Mouse (Mus musculus) hindbrain, embryonic 11.5 days (tissue): ENCODE results near the gene Pde10a. TPM values are rescaled to one million over a fixed set of nuclear protein-coding genes. Genes with fewer than 3 reads are reported as not detected.
A peak's percentile ranks its signal among the peaks of the same experiment; 100 is the strongest.

ENCODE experiments used
- ATAC-seq: fragments of 200-750 bp; cut with Nextera tagmentation; 2 replicates; pipeline ENCODE4 v1.8.0; 2017; ENCODE audit warnings: mild to moderate bottlenecking, moderate TSS enrichment, moderate library complexity; ENCODE audit not compliant: low FRiP score
- DNase-seq: peaks from one replicate; pipeline ENCODE4 v3.0.0-alpha.2; 2015; ENCODE audit warnings: low spot score
- H3K27ac ChIP-seq: fragments of 300-500 bp; sonication (generic); 2 replicates; pipeline ENCODE4 v1.5.1; 2014; ENCODE audit warnings: mild to moderate bottlenecking, low read depth, low read length
- H3K27me3 ChIP-seq: fragments of 300-500 bp; sonication (generic); 2 replicates; pipeline ENCODE4 v1.6.1; 2014; ENCODE audit warnings: mild to moderate bottlenecking, low read length, moderate library complexity, mixed read lengths; ENCODE audit not compliant: control insufficient read depth, insufficient read depth
- H3K36me3 ChIP-seq: fragments of 300-500 bp; sonication (generic); 2 replicates; pipeline ENCODE4 v1.6.1; 2014; ENCODE audit warnings: mild to moderate bottlenecking, low read length, moderate library complexity, mixed read lengths; ENCODE audit not compliant: control insufficient read depth, insufficient read depth
- H3K4me1 ChIP-seq: fragments of 300-500 bp; sonication (generic); replicated peaks from 2 replicates; pipeline ENCODE4 v1.6.1; 2014; ENCODE audit warnings: low read length, mixed read lengths; ENCODE audit not compliant: control insufficient read depth, insufficient read depth
- H3K4me2 ChIP-seq: fragments of 300-500 bp; sonication (generic); replicated peaks from 2 replicates; pipeline ENCODE4 v1.6.1; 2014; ENCODE audit warnings: mild to moderate bottlenecking, low read depth, low read length
- H3K4me3 ChIP-seq: fragments of 300-500 bp; sonication (generic); 2 replicates; pipeline ENCODE4 v1.5.1; 2014; ENCODE audit warnings: low read depth, low read length
- H3K9ac ChIP-seq: fragments of 300-500 bp; sonication (generic); 2 replicates; pipeline ENCODE4 v1.6.1; 2014; ENCODE audit warnings: low read depth, low read length
- H3K9me3 ChIP-seq: fragments of 300-500 bp; sonication (generic); 2 replicates; pipeline ENCODE4 v1.6.1; 2016; ENCODE audit warnings: low read length; ENCODE audit not compliant: control insufficient read depth
- WGBS: fragments of 180-500 bp; shearing (Covaris S2); extraction: QIAGEN DNeasy Blood & Tissue Kit; methylation state at CpG from one replicate; pipeline ENCODE4 v1.1.7; 2014; 5-methylcytosine and 5-hydroxymethylcytosine counted together
- polyA plus RNA-seq: library from polyadenylated mRNA; unstranded; fragments of >200 nt; fragmentation: Nextera tagmentation; extraction: Ambion mirVana; gene quantifications from 2 replicates; pipeline ENCODE4 v1.2.1, GENCODE M21; 2014

Gene Pde10a
- polyA plus RNA-seq, 1 experiment from 2014 or later: 7.6 TPM

- no peak overlapping the region for H3K9ac ChIP-seq
- no peaks in the 10 kb centered on the region for H3K9me3 ChIP-seq
- H3K4me1 ChIP-seq: no peaks in the 10 kb centered on the region
- no peaks in the 10 kb centered on the region for H3K36me3 ChIP-seq
- ATAC-seq (no peak), DNase-seq (no peak)
- H3K4me2 ChIP-seq: no peak overlapping the region
- no peaks in the 10 kb centered on the region for H3K27me3 ChIP-seq
- H3K27ac ChIP-seq: no peak overlapping the region
- 83% methylated on average over 4 of the region's 4 CpGs for WGBS
- no peak overlapping the region for H3K4me3 ChIP-seq
Measured at GRCm38 (mm10) chr17:8493461-8493860, 31.7 kb upstream of the Pde10a start.

GRCm38 (mm10) chr17:8498151-8498550 lies 27.0 kb upstream of the Pde10a start:
- Histone ChIP-seq H3K36me3 (no peaks in the 10 kb centered on the region), H3K4me2 (no peak overlapping the region), H3K9me3 (no peaks in the 10 kb centered on the region), H3K27me3 (no peaks in the 10 kb centered on the region), H3K27ac (no peak overlapping the region), H3K4me1 (no peaks in the 10 kb centered on the region), H3K4me3 (no peak overlapping the region), H3K9ac (no peak overlapping the region)
- 90% methylated on average over 1 of the region's 1 CpGs for WGBS
- DNase-seq (no peak), ATAC-seq (no peak)

- DNase-seq: no peak
- WGBS: 52% methylated on average over 5 of the region's 5 CpGs
- H3K27me3 ChIP-seq: no peaks in the 10 kb centered on the region
- no peak for ATAC-seq
- no peaks in the 10 kb centered on the region for H3K9me3 ChIP-seq
- no peak overlapping the region for H3K27ac ChIP-seq
- no peak overlapping the region for H3K4me3 ChIP-seq
- no peak overlapping the region for H3K4me2 ChIP-seq
- no peak overlapping the region for H3K9ac ChIP-seq
- no peaks in the 10 kb centered on the region for H3K36me3 ChIP-seq
- no peaks in the 10 kb centered on the region for H3K4me1 ChIP-seq
Measured at GRCm38 (mm10) chr17:8498655-8499054, 26.5 kb upstream of the Pde10a start.

- DNase-seq (no peak), ATAC-seq (no peak)
- Histone ChIP-seq H3K36me3 (no peaks in the 10 kb centered on the region), H3K4me1 (no peaks in the 10 kb centered on the region), H3K4me3 (no peak overlapping the region), H3K27me3 (no peaks in the 10 kb centered on the region), H3K9ac (no peak overlapping the region), H3K9me3 (no peaks in the 10 kb centered on the region), H3K4me2 (no peak overlapping the region), H3K27ac (no peak overlapping the region)
- 89% methylated on average over 4 of the region's 4 CpGs for WGBS
Measured at GRCm38 (mm10) chr17:8499564-8500117, 25.5 kb upstream of the Pde10a start.

- 89% methylated on average over 3 of the region's 3 CpGs for WGBS
- no peak overlapping the region for H3K4me2 ChIP-seq
- DNase-seq: no peak
Measured at GRCm38 (mm10) chr17:8504381-8504780, 20.8 kb upstream of the Pde10a start.

GRCm38 (mm10) chr17:8505669-8506426 lies 19.3 kb upstream of the Pde10a start:
- ATAC-seq: peak; percentile 77
- no peaks in the 10 kb centered on the region for H3K36me3 ChIP-seq
- H3K9me3 ChIP-seq: no peaks in the 10 kb centered on the region
- WGBS: 1% methylated on average over 20 of the region's 20 CpGs
- H3K27ac ChIP-seq: 0 out of 2 replicates have a peak overlapping the region, but pooled peaks have one; percentile 9
- peak; percentile 81 for DNase-seq
- H3K4me1 ChIP-seq: peaks cover 8% of the 10 kb centered on the region
- peak overlapping the region; percentile 28 for H3K9ac ChIP-seq
- H3K4me2 ChIP-seq: peak overlapping the region; percentile 68
- H3K27me3 ChIP-seq: peaks cover 11% of the 10 kb centered on the region
- peak overlapping the region; percentile 34 for H3K4me3 ChIP-seq

More at GRCm38 (mm10) chr17:8504381-8504780, 20.8 kb upstream of the Pde10a start:
- Histone ChIP-seq H3K27ac (no peak overlapping the region), H3K27me3 (peaks cover 11% of the 10 kb centered on the region), H3K4me1 (peaks cover 8% of the 10 kb centered on the region), H3K4me3 (no peak overlapping the region), H3K36me3 (no peaks in the 10 kb centered on the region), H3K9ac (no peak overlapping the region), H3K9me3 (no peaks in the 10 kb centered on the region)
- no peak for ATAC-seq

GRCm38 (mm10) chr17:8506726-8507125 lies 18.4 kb upstream of the Pde10a start:
- ATAC-seq (no peak), DNase-seq (peak; percentile 6)
- Histone ChIP-seq H3K4me2 (no peak overlapping the region), H3K36me3 (no peaks in the 10 kb centered on the region), H3K4me3 (no peak overlapping the region), H3K27me3 (peaks cover 11% of the 10 kb centered on the region), H3K9me3 (no peaks in the 10 kb centered on the region), H3K4me1 (peaks cover 8% of the 10 kb centered on the region), H3K9ac (no peak overlapping the region), H3K27ac (no peak overlapping the region)
- WGBS: 56% methylated on average over 6 of the region's 6 CpGs

GRCm38 (mm10) chr17:8507654-8508053 lies 17.5 kb upstream of the Pde10a start:
- peak overlapping the region; percentile 32 for H3K4me2 ChIP-seq
- DNase-seq (peak; percentile 31), ATAC-seq (peak; percentile 17; the same call in 1 of the 2 replicates)
- peaks cover 11% of the 10 kb centered on the region for H3K27me3 ChIP-seq
- H3K4me3 ChIP-seq: no peak overlapping the region
- H3K27ac ChIP-seq: no peak overlapping the region
- H3K9me3 ChIP-seq: no peaks in the 10 kb centered on the region
- H3K9ac ChIP-seq: no peak overlapping the region
- WGBS: 8% methylated on average over 3 of the region's 3 CpGs
- peaks cover 8% of the 10 kb centered on the region for H3K4me1 ChIP-seq
- H3K36me3 ChIP-seq: no peaks in the 10 kb centered on the region
